Mouse (Mus musculus) forebrain, embryonic 14.5 days (tissue): ENCODE results near the gene Bcl6. TPM values are rescaled to one million over a fixed set of nuclear protein-coding genes. Genes with fewer than 3 reads are reported as not detected.
A peak's percentile ranks its signal among the peaks of the same experiment; 100 is the strongest.

ENCODE experiments used
- ATAC-seq: fragments of 200-750 bp; cut with Nextera tagmentation; 2 replicates; pipeline ENCODE4 v1.8.0; 2017; ENCODE audit warnings: mild to moderate bottlenecking, moderate library complexity
- DNase-seq: peaks from one replicate; pipeline ENCODE4 v3.0.0-alpha.2; 2015; ENCODE audit warnings: low spot score
- H3K27ac ChIP-seq: fragments of 300-500 bp; sonication (generic); 2 replicates; pipeline ENCODE4 v1.5.1; 2014; ENCODE audit warnings: low read depth, mild to moderate bottlenecking, control low read depth, low read length, moderate library complexity
- H3K27me3 ChIP-seq: fragments of 300-500 bp; sonication (generic); replicated peaks from 2 replicates; pipeline ENCODE4 v1.6.1; 2014; ENCODE audit warnings: low read length, control low read depth, mixed read lengths; ENCODE audit not compliant: control insufficient read depth, insufficient read depth
- H3K36me3 ChIP-seq: fragments of 300-500 bp; sonication (generic); 2 replicates; pipeline ENCODE4 v1.6.1; 2014; ENCODE audit warnings: low read length, control low read depth; ENCODE audit not compliant: control insufficient read depth, insufficient read depth
- H3K4me1 ChIP-seq: fragments of 300-500 bp; sonication (generic); 2 replicates; pipeline ENCODE4 v1.6.1; 2014; ENCODE audit warnings: antibody characterized with exemption, low read length, control low read depth; ENCODE audit not compliant: control insufficient read depth, insufficient read depth
- H3K4me2 ChIP-seq: fragments of 300-500 bp; sonication (generic); 2 replicates; pipeline ENCODE4 v1.6.1; 2014; ENCODE audit warnings: mild to moderate bottlenecking, control low read depth, low read length
- H3K4me3 ChIP-seq: fragments of 300-500 bp; sonication (generic); 2 replicates; pipeline ENCODE4 v1.5.1; 2014; ENCODE audit warnings: low read depth, low read length, control low read depth
- H3K9ac ChIP-seq: fragments of 300-500 bp; sonication (generic); 2 replicates; pipeline ENCODE4 v1.6.1; 2014; ENCODE audit warnings: mild to moderate bottlenecking, low read length, control low read depth, moderate library complexity
- H3K9me3 ChIP-seq: fragments of 300-500 bp; sonication (generic); replicated peaks from 2 replicates; pipeline ENCODE4 v1.6.1; 2016; ENCODE audit warnings: low read length, control low read depth, mixed read lengths; ENCODE audit not compliant: control insufficient read depth
- WGBS: fragments of 180-500 bp; shearing (Covaris S2); extraction: QIAGEN DNeasy Blood & Tissue Kit; methylation state at CpG from one replicate; pipeline ENCODE4 v1.1.7; 2014; 5-methylcytosine and 5-hydroxymethylcytosine counted together
- polyA plus RNA-seq: library from polyadenylated mRNA; unstranded; fragments of >200 nt; fragmentation: Nextera tagmentation; extraction: Ambion mirVana; gene quantifications from 2 replicates; pipeline ENCODE4 v1.2.1, GENCODE M21; 2014

Gene Bcl6
- polyA plus RNA-seq, 1 experiment from 2014 or later = 1.3 TPM

DNA sequence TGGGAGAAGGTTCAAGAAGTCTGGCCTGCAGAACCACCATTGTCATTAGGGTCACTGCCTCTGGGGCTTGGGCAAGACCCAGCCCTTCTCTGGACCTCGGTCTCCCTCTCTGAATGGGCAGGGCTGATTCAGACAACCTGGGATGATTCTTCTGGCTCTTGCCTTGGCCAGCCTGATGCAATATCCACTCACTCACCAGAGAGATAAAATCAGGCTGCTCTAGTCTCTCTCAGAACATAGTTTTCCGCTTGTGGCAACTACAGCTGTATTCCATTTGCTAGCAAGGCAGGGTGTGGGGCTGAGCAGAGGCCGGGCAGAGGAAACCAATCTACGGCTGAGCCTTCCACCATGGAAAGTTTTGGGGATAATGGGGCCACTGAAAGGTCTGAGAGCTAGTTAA lies 19.8 kb downstream of the Bcl6 start:
- no peak overlapping the region for H3K27ac ChIP-seq
- H3K36me3 ChIP-seq = peaks cover 4% of the 10 kb centered on the region; the same call in 1 of the 2 replicates
- no peaks in the 10 kb centered on the region for H3K9me3 ChIP-seq
- DNase-seq = no peak
- H3K27me3 ChIP-seq = no peaks in the 10 kb centered on the region
- H3K4me1 ChIP-seq = peaks cover 5% of the 10 kb centered on the region; the same call in 1 of the 2 replicates
- H3K4me3 ChIP-seq = no peak overlapping the region
- H3K4me2 ChIP-seq = no peak overlapping the region
- no peak overlapping the region for H3K9ac ChIP-seq
- WGBS = 88% methylated on average over 4 of the region's 4 CpGs
- ATAC-seq = no peak

DNA sequence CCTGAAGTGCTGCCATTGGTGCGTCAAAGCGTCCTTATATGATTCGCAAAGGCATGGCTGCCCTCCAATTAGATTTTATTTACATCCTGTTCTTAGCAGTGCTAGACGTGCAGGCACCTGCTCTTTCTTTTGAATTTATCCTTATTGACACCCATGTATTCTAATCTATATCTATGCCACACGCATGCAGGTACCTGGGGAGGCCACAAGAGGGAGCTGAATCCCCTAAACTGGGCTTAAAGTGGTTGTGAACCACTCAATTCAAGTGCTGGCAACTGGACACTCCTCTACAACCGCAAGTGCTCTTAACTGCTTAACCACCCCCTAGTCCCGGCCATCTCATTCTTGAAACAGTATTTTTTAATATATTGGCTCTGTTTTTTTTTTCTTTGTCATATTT lies 21.4 kb downstream of the Bcl6 start:
- no peak for DNase-seq
- no peak overlapping the region for H3K4me2 ChIP-seq
- H3K36me3 ChIP-seq = peaks cover 4% of the 10 kb centered on the region; the same call in 1 of the 2 replicates
- H3K9me3 ChIP-seq = no peaks in the 10 kb centered on the region
- H3K4me3 ChIP-seq = no peak overlapping the region
- H3K9ac ChIP-seq = no peak overlapping the region
- peaks cover 5% of the 10 kb centered on the region; the same call in 1 of the 2 replicates for H3K4me1 ChIP-seq
- WGBS = 76% methylated on average over 7 of the region's 7 CpGs
- H3K27ac ChIP-seq = no peak overlapping the region
- no peak for ATAC-seq
- no peaks in the 10 kb centered on the region for H3K27me3 ChIP-seq

DNA sequence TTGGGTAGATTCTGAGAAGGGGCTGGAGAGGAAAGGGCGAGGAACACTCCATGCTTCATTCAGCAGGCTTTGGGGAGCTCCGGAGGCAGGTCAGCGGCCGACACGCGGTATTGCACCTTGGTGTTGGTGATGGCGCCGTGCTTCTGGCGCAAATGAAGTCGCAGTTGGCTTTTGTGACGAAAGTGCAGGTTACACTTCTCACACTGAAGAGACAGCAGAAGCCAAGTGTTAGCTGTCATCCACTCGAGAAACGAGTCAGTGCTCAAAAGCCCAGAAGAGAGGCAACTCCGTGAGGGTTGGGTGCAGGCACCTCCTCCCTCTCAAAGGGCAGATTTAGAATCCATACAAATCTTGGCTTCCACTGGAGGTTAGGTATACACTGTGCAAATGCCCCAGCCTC lies 22.6 kb downstream of the Bcl6 start:
- 92% methylated on average over 14 of the region's 14 CpGs for WGBS
- H3K36me3 ChIP-seq = peaks cover 4% of the 10 kb centered on the region; the same call in 1 of the 2 replicates
- no peak overlapping the region for H3K4me3 ChIP-seq
- no peak overlapping the region for H3K9ac ChIP-seq
- H3K4me2 ChIP-seq = no peak overlapping the region
- no peaks in the 10 kb centered on the region for H3K9me3 ChIP-seq
- H3K27ac ChIP-seq = no peak overlapping the region
- no peak for DNase-seq
- peaks cover 5% of the 10 kb centered on the region; the same call in 1 of the 2 replicates for H3K4me1 ChIP-seq
- no peaks in the 10 kb centered on the region for H3K27me3 ChIP-seq
- ATAC-seq = no peak

DNA sequence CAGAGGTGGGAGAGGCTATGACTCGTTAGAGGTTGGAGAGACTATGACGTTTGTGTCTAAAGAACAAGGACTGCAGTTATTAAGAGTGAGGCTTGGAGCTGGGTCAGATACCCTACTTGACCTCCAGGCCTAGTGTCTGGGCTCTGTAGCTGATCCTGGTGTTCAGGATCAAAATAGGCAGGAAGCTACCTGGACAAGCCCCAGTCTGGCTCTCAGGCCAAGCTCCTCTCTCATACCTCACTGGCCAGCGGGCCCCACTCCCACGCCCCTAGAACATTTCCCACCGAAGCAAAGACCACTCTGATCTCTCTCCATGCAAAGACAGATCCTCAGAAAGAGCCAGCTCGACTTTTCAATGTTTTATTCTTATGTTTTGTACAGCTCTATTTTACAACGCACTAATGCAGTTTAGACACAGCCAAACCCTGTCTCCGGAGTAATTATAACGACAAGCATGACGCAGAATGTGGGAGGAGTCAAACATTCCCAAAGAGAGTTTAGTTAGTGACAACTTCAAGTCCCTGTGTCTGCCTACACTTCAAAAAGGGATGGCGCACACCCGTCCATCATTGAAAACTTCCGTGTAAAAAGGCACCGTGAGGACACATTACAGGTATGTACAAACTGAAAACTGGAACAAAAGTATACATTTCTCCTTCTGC lies 23.8 kb downstream of the Bcl6 start:
- no peaks in the 10 kb centered on the region for H3K27me3 ChIP-seq
- 73% methylated on average over 14 of the region's 14 CpGs for whole genome bisulfite sequencing
- no peak for ATAC-seq
- H3K9me3 ChIP-seq = no peaks in the 10 kb centered on the region
- H3K36me3 ChIP-seq = peaks cover 4% of the 10 kb centered on the region; the same call in 1 of the 2 replicates
- peaks cover 5% of the 10 kb centered on the region; the same call in 1 of the 2 replicates for H3K4me1 ChIP-seq
- DNase-seq = no peak
- no peak overlapping the region for H3K4me3 ChIP-seq
- no peak overlapping the region for H3K4me2 ChIP-seq
- H3K27ac ChIP-seq = no peak overlapping the region
- no peak overlapping the region for H3K9ac ChIP-seq

DNA sequence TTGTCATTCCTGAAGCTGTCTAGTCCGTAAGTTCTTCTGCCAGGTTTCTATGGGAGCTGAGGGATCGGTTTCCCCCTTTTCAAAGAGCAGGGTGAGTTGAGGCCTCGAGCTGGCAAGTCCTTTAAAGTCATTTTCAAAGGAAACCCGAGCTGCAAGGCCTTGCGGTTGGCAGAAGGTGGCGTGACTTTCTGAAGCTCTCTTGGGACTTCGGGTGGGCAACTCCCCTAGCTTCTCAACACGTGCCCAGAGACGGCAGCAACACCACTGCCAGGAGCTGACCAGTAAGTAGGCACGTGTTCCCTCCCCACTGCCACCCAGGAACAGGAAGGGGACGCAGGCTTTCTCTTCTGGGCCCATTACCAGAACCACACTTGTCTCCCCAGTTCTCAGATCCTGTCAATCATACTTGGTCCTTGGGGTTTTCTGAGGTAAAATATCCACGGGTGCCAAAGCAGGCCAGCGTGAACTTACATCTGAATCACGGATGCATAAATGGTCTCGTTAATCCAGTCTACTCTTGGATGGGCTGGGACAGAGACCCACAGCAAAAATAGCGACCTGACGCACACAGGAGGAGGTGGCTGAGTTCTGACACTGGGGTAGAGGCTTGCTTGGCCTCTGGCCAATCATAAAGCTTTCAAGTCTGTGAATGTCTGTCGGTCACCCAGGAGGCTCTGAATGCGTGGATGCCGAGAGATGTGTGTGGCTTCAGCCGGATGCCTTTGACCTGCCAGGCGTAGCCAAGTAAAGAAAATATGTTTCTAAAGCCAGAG lies 24.6 kb downstream of the Bcl6 start:
- Histone ChIP-seq H3K9ac (no peak overlapping the region), H3K4me3 (no peak overlapping the region), H3K27me3 (no peaks in the 10 kb centered on the region), H3K27ac (no peak overlapping the region), H3K4me2 (no peak overlapping the region), H3K9me3 (no peaks in the 10 kb centered on the region), H3K36me3 (peaks cover 4% of the 10 kb centered on the region; the same call in 1 of the 2 replicates), H3K4me1 (peaks cover 5% of the 10 kb centered on the region; the same call in 1 of the 2 replicates)
- DNase-seq (peak; percentile 23), ATAC-seq (peak; percentile 37; the same call in 1 of the 2 replicates)
- WGBS = 48% methylated on average over 22 of the region's 22 CpGs

DNA sequence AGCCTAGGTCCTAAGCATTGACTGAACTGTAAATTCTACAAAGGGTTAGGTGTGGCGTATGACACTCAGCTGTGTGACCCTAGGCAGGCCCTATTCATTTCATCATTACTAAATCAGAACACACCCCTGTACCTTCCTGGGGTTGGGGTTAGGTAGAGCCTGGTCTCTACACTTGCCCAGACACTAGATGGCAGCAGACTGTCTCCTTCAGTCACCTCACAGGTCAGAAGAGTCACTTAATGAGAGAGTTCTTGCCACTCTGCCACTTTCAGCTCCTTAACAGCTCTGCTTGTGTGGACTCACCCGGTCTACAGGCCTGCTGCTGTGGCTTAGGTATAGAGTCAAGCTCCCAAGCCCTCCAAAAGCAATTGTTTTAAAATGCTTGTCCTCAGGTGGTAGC lies 26.3 kb downstream of the Bcl6 start:
- no peak overlapping the region for H3K9ac ChIP-seq
- no peaks in the 10 kb centered on the region for H3K27me3 ChIP-seq
- H3K4me2 ChIP-seq = no peak overlapping the region
- DNase-seq (no peak), ATAC-seq (no peak)
- WGBS = 80% methylated on average over 2 of the region's 2 CpGs
- no peaks in the 10 kb centered on the region for H3K36me3 ChIP-seq
- peaks cover 5% of the 10 kb centered on the region; the same call in 1 of the 2 replicates for H3K4me1 ChIP-seq
- no peaks in the 10 kb centered on the region for H3K9me3 ChIP-seq
- no peak overlapping the region for H3K4me3 ChIP-seq
- no peak overlapping the region for H3K27ac ChIP-seq

DNA sequence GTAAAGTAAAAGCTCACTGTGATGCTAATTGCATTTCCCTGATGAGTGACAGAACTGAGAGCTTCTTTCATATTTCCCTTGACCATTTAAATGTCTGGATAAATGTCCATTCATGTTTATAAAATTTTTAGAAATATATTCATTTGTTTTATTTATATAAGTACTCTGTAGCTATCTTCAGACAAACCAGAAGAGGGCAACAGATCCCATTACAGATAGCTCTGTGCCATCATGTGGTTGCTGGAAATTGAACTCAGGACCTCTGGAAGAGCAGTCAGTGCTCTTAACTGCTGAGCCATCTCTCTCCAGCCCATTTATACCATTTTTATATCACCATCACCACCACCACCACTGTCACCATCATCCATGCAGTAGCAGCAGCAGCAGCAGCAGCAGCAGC lies 29.7 kb downstream of the Bcl6 start:
- Histone ChIP-seq H3K4me1 (no peaks in the 10 kb centered on the region), H3K27me3 (no peaks in the 10 kb centered on the region), H3K27ac (no peak overlapping the region), H3K4me2 (no peak overlapping the region), H3K4me3 (no peak overlapping the region), H3K36me3 (no peaks in the 10 kb centered on the region), H3K9me3 (no peaks in the 10 kb centered on the region), H3K9ac (no peak overlapping the region)
- DNase-seq = no peak
- ATAC-seq = no peak

DNA sequence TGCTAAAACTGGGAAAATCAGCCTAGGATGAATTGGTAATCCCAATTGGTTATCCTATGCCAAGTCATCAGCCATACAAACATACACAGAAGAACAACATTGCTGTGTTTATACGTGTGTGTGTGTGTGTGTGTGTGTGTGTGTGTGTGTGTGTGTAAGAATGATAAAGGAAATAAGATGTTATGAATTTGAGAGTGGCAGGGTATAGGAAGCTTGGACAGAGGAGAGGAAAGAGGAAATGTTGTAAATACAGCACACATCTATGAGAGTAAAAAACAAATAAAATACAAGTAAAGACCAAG lies 34.7 kb downstream of the Bcl6 start:
- no peaks in the 10 kb centered on the region for H3K9me3 ChIP-seq
- no peak overlapping the region for H3K27ac ChIP-seq
- 3% methylated on average over 1 of the region's 1 CpGs for WGBS
- H3K9ac ChIP-seq = no peak overlapping the region
- ATAC-seq (peak; percentile 61), DNase-seq (no peak)
- H3K27me3 ChIP-seq = no peaks in the 10 kb centered on the region
- H3K4me1 ChIP-seq = no peaks in the 10 kb centered on the region
- no peaks in the 10 kb centered on the region for H3K36me3 ChIP-seq
- no peak overlapping the region for H3K4me2 ChIP-seq
- H3K4me3 ChIP-seq = no peak overlapping the region
